Mouse (Mus musculus): Measurements from ENCODE around the gene Pip4k2a.

Pip4k2a gene

DNA sequence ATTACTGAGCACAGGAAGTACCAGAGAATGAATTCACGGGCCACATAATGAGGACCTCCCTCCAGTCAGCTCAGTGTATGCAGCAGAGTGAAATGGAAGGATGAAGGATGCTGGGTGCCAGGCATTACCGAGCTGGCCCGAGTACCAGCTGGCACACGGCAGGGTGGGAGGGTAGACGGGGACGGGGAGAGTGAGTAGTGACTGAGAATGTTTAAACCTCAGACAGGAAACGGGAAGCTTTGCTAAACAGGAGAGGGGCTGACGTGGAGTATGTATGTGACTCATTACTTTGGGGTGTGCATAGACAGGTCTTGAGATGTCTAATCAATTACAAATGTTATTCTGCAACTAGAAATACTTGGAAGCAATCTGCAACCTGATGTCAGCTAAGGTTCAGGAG, 69.7 kb downstream of the Pip4k2a start:
- in situ Hi-C loops (cut with MboI, MseI): no loop called here

DNA sequence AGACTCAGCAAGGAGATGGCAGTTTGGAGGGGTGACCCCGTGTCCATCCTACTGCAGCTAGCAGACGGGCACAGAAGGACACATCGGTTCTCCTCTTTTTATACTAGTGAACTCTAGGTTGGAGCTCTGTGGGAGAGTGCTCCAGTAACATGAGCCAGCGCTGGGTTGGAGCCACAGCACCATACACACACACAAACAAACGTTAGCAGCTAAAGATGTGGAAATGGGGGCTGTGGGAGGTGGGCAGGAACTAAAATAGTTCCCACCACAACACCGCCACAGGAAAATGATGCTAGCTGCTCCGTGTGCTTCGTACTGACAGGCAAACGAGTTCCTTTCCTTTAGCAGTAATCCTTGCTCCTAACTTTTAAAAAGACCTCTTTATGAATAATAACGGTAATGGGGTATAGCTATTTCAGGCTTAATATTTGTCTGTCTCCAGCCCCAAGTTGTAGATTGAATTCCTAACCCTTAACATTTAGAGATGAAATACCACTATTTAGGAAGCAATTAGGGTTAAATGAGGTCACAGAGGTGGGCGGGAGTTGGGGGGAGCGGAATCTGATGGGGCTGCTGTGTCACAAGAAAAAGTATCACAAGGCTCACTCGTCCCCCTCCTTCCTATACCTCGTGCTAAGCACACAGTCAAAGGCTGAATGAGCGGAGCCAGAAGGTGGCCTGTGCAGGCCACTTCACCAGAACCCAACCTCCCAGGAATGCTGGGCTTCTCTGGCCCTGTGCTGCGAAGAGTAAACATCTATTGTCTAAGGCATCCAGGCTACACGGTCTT, 73.9 kb downstream of the Pip4k2a start:
- in situ Hi-C loops (cut with MboI, MseI): no loop called here

DNA sequence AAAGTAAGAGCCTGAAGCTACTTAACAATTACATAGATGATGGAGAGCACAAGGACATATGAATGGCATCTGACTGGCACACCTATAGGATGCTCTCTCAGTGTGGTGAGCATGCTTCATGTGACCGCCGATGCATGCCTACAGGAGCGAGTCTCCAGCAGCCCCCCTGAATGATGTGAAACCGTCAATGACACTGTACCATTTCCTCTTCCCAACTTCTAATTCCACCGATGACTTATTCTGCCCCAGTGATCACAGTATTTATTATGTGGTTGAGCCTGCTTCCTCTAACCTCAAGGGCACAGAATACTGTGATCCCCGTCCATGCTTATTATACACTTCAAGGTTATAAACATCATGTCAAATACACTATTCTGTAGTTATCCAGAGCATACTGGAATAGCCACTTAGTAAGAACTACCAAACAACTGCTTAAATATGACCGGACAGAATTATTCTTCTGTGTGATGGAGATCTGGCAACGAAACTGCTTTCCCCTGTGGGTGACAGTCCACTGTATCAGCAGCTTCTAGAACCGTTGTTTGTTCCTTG, 74.8 kb downstream of the Pip4k2a start:
- in situ Hi-C loops (cut with MboI, MseI): no loop called here

DNA sequence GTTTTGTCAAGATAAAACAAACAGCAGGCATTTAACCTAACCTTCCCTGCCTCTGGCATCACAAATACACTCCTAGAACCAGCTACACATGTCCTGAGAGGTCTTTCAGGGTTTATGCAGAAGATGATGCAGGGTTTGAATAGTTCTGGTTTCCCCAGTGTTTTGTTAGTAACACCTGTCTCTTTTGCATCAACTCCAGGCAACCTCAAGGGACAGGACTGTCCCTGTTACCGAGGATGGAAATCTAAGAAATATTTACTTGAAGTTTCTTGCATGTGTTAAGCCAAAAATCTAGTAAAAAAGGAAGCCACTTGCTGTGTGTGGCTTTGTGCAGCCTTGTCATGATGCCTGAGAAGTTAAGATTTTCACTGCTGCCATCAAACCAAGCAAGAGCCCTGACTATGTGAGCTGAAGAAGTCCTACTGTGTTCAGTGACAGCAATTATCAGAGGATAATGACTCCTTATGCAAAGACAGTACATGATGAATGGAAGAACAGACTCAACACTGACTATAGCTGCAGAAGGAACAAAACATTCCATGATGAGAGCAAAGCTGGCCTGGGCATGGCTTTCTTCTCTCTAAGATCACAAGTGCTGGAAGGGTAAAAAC, 76.3 kb downstream of the Pip4k2a start:
- in situ Hi-C loops (cut with MboI, MseI): no loop called here

DNA sequence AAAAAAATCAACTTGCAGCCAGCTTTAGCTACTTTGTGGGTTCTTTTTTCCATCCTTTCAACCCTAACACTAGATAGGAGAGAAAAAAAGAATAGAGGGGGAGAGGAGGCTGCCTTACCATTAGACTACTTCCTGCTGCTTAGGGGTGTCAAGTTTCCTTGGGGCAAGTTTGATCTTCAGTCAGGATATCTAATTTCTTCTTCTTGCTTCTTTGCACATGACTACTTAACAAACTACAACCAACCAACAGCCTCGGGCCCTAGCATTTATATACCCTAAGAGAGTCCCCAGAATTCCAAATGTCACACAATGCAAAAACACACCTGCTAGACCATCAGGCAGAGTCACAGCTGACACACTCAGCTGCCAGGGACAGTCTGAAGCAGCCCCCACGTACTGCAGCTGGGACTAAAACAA, 77.5 kb downstream of the Pip4k2a start:
- in situ Hi-C loops (cut with MboI, MseI): no loop called here

DNA sequence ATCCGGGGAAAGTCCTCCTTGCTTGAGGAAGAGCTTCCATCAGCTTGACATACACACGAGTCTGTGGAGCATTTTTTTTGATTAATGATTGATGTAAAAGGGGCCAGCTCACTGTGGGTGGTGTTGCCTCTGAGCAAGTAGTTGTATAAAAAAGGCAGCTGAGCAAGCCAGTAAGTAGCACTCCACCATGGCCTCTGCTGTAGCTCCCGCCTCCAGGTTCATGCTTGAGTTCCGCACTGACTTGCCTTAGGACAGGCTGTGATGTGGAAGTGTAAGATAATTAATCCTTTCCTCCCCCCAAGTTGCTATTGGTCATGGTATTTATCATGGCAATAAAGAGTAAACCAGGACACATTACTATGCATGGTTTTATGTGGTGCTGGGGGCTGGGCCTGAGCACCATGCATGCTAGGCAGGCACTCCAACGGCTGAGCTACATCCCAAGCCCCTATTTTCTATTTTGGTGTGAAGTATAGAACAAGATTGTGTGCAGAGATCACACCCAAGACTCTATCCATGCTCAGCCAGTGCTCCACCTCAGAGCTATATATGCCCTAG, 78.0 kb downstream of the Pip4k2a start:
- in situ Hi-C loops (cut with MboI, MseI): no loop called here

DNA sequence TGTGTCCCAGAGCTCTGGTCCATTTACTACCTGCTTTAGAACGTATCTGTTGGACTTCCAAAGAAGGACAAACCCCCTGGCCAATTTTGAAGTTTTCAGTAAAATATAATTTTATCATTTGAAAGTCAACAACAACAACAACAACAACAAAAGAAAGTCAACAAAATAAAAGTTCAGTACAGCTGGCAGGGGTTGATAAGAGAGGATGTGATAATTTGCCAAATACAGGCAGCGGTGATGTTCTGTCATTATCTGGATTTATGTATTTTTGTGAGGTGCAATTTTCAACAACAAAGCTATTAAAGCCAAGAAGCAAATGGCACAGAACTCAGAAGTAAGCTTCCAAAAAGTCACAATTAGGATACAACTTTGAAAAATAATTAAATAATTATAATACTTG, 80.1 kb downstream of the Pip4k2a start:
- in situ Hi-C loops (cut with MboI, MseI): no loop called here

DNA sequence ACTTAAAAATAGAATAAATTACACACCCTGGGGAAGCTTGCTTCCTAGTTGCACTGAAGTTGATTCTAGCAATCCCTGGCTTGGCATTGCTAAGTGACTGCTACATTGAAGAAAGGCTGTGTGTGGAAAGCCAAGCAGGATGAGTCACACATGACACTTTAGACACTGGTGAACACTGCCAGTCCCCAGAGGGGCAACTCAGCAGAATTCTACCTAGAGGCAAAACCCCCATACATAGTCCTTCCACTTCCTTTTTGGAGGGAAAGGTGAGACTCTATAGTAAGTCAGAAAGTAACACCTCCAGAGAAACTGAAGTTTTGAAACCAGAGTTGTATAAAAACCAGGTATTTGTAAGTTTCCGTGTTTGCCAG, 80.6 kb downstream of the Pip4k2a start:
- in situ Hi-C loops (cut with MboI, MseI): no loop called here

DNA sequence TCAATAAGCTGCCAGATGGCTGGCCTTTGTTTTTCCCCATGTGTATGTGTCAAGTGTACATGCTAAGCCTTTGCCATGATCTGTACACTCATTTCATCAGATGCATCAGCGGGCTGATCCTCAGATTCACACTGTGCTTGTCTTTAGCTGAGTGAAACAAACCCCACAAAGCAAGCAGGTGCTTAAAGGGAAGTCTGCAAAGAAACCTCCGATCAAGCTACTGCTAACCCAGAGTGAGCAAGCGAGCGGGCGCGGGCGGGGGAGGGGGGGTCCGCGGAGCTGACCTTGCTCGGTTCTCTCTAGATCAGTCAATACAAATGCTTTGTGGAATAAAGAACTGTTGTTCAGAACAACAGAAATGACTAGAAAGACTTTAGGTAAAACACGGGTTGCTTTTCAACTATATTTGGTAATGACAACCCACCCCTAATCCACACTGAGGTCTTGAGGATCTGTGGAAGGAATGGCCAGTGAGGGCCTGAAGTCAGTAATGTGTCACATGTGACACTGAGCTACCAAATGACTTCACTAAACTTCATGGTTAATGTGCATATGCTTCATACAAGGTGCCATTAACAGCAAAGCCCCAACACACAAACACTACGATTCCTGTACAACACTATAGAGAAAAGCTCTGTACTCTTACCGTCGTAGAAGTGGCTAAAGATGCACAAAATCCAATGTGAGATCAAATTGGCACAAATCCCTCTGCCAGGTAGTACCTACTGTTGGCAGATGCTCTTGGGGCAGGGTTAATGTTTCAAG, 81.1 kb downstream of the Pip4k2a start:
- in situ Hi-C loops (cut with MboI, MseI): no loop called here

DNA sequence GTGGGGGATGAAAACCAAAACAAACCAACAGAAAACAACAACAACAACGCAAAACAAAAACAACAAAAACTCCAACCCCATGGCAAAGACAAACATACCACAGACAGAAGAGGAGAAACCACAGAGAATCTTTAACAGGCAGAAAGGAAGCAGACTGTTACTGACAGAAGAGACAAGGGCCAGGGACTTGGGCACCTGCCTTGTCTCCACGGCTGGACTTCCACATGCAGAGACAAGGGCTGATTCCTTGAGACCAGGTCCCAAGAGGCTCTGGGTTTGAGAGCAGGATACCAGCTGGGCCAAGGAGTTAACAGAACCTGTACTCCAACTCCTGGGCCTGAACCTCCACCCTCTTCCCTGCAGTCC, 81.9 kb downstream of the Pip4k2a start:
- in situ Hi-C loops (cut with MboI, MseI): no loop called here

DNA sequence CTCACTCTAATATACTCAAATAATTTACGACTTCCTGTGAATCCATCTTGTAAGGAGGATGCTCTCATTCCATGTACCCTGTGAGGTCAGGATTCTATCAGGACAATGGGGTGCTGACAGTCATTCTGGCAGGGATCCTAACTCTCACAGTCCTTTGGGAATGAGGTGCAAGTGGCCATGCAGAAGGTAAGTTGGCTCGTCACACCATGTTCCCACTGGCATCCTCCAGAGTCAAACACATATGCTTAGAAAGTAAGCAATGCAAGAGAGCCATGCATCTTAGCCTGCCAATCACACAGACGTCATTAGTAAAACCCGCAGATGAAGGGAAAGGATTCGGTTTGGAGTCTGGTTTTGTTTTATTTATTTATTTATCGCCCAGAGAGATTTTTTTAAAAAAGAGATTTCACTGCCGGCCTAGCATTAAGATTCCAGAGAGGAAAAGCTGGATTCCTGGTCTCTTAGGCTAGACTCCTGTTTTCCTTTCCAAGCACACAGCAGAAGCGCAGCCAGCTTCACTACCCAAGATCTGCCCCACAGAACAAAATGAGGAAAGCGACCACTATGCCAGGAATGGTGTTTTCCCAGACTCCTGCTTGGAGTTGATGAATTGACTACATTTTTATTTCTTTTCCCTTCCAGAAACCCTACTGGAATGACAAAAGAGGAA, 82.4 kb downstream of the Pip4k2a start:
- in situ Hi-C loops (cut with MboI, MseI): no loop called here

DNA sequence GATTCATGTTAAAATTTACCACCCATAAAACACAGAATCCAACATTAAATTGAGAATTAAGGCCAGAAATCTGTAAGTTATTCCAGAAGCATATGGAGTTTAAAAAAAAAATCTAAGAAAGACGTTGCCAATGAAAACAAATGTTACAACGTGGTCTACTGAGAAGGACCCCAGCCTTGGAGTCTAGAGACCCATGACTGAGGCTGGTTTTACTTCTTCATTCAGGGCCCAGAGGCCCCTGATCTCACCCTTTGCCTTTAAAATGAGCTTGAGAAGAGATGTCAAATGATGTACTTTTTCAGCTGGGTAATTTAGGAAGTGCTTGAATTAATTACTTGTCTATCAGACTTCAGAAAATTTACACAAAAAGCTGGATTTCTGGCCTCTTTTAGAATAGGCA, 83.2 kb downstream of the Pip4k2a start:
- in situ Hi-C loops (cut with MboI, MseI): no loop called here

DNA sequence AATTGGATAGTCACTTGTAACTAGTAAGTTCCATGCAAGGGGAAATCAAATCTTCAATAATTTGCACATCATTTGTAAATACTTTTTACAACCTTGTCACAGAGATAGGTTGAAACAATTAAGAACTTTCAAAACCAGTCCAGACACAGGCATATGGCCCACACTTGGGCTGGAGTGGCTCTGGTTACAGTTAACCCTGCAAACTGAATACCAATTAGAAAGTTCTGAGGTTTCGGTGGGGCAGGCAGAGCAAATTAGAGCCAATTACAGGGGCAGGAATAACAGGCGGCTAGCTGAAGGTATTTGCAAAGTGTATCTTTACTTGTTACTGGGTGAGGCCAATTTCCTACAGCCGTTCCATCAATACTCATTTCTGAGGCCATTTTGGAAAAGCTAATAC, 84.3 kb downstream of the Pip4k2a start:
- in situ Hi-C loops (cut with MboI, MseI): no loop called here

DNA sequence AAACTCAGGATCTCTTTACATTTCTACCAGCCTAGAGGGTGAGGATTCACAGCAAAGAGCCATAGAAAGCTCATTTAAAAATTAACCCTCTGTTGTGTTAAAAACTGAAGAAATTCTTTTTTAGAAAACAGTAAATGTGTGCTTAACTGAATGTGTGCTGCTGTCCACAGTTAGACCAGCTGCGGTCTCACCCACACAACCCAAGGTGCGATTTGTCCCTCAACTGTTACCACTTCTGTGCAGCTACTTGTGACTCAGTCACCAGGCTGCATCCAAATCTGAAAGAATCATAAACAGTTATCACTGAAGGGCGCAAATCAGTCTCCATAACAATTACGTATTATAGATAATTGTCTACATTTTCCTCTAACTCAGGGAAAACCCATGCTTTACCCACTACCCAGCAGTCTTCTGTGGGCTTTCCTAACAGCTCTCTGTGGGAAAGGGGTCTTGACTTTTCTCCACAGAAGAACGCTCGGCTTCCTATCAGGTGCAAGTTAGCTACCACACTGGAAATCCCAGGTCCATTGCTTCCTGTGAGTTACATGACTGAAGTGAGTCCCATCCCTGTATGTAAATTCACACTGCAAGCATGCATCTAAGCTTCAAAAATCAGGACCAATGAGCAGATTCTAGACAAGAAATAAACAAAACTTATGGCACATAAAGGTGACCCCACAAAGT, 86.5 kb downstream of the Pip4k2a start:
- in situ Hi-C loops (cut with MboI, MseI): no loop called here

DNA sequence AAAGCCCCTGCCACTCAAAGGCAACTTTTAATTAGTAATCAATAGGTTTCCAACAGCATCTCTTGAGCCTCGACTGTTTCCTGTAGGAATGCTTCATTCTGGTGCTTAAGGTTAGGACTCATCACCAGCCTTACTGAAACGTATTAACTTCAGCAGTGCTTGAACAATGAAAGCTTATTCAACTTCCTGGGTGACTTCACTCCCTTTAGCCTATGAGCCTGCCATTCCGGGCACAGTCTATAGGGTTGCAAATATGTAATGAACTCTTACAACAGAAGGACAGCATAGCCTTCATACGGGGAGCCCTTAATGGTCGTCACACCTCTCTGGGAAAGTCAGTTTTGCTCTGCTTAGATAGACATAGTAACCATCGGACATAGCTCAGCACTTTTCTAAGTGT, 87.7 kb downstream of the Pip4k2a start:
- in situ Hi-C loops (cut with MboI, MseI): no loop called here

DNA sequence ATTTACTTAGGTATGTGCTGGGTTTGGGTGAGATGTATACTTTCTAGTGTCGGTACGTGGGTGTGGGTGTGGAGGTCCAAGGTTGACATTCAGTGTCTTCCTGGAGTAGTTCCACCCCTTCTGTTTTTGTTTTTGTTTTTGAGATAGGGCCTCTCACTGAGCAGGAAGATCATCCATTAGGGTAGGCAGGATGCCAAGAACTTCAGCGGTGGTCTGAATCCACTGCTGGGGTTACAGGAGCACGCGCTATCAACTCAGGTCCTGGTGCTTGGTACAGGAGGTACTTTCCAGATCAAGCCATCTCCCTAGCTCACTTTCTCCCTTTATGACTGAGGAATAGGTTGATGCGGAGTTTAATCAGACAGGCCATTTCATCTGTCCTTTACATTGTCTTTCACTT, 88.2 kb downstream of the Pip4k2a start:
- in situ Hi-C loops (cut with MboI, MseI): no loop called here

DNA sequence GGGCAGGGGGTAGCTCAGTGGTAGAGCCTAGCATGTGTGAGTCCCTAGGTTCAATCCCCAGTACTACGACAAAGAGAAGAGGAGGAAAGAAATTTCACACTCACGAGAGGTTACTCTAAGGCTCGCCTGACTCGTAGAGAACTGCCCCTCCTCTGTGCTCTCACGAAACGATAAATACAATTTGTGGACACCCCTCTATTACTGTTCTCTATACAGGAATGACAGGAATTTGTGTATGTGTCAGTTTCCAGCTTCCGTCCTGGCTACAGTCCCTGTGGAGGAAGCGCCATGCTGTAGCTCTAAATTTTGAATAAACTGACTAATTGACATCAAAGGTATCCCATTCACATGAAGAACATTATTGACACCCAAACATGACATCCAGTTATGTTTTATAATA, 90.7 kb downstream of the Pip4k2a start:
- in situ Hi-C loops (cut with MboI, MseI): no loop called here

DNA sequence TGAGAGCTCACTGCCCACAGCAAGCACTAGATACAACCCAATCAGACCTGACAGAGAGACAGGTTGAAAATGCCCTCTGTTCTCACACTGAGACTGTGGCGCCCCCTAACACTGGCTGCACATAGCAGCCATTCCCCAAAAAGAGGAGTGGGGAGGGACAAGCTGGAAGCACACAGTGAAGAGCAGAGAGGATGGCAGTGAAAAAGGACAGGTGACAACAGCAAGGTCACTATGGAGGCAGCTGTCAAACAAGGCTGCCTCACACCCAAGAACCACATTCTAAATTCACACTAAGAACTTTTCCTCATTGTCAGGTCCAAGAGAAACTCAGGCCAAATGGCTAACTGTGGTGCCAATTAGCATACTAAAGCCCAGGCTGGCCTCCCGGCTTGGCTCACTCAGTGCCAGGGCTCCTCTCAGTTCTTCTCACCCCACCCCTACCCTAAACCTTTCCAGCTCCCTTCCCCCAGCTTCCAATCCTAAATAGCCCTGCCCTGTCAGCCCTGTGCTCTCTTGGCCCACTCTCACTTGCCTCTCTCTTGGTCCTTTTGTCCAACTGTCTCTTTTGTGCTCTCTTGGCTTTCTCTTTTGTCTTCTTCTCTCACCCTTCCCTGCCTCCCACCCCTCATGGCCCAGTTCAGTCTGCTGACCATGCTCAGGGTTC, 91.4 kb downstream of the Pip4k2a start:
- in situ Hi-C loops (cut with MboI, MseI): no loop called here

DNA sequence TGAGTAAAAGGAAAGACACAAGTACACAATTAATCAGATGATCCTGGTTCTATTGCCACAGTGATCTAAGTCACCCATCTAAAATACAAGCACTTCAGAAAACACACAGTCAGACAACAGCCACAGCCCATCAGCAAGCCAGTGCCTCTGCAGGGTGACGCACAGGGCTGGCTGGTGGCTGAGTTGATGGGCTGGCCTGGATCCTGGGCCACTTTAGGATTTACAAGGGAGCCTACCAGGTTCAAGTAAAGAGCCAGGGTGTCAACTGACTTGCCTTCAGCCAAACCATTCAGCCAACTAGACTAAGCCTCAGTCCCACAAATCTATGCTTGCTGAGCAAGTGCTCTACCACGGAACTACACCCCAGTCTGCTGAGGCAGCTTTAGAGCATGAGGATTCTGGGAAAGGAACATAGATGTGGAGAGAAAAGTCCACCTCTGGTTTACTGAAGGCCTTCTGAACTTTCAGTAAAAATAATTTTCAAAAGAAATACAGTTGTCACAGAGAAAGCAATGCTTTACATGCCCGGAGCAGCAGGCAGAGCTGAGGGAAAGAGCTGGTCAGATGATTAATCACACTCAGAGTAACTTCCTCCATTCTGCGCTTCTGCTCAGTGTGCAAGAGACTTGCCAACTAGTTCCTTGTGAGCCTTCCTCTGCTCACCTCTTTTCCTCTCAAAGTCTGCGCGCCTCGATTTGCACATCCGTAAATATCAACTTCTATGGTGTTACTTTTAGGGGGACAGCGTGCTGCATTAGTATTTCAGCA, 94.4 kb downstream of the Pip4k2a start:
- in situ Hi-C loops (cut with MboI, MseI): no loop called here

DNA sequence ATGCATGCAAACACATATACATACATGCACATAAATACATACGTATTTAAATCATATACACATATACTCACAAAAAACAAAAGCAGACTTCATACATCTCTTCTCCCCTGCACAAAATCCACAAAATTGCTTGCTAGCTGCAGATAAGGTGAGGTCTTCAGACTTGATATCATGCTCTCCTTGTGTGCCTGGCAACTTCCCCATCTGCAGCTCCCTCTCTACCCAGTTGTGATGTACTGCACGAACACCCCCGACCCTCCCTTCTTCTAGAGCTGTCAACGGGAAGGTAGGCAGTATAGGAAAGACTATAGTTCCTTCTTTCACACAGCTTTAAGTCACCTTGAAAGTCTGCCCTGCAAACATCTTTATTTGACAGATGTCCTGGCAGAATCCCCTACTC, 96.8 kb downstream of the Pip4k2a start:
- in situ Hi-C loops (cut with MboI, MseI): no loop called here

All from T-helper 1 cell (primary cell).